Mouse (Mus musculus) intestine, postnatal 0 days (tissue): Measurements from ENCODE around the gene 4930579F01Rik. TPM values are rescaled to one million over a fixed set of nuclear protein-coding genes. Genes with fewer than 3 reads are reported as not detected.

Experiments
- ATAC-seq: fragments of 200-750 bp; cut with Nextera tagmentation; 2 replicates; pipeline ENCODE4 v1.8.0; 2017; ENCODE audit warnings: mild to moderate bottlenecking, moderate TSS enrichment, moderate library complexity
- H3K27ac ChIP-seq: fragments of 300-500 bp; sonication (generic); 2 replicates; pipeline ENCODE4 v1.5.1; 2014; ENCODE audit warnings: mild to moderate bottlenecking, low read depth, low read length, moderate library complexity
- H3K27me3 ChIP-seq: fragments of 300-500 bp; sonication (generic); replicated peaks from 2 replicates; pipeline ENCODE4 v1.6.1; 2014; ENCODE audit warnings: low read length, mixed read lengths; ENCODE audit not compliant: control insufficient read depth, insufficient read depth
- H3K36me3 ChIP-seq: fragments of 300-500 bp; sonication (generic); 2 replicates; pipeline ENCODE4 v1.6.1; 2014; ENCODE audit warnings: mild to moderate bottlenecking, moderate library complexity; ENCODE audit not compliant: control insufficient read depth, insufficient read depth
- H3K4me1 ChIP-seq: fragments of 300-500 bp; sonication (generic); replicated peaks from 2 replicates; pipeline ENCODE4 v1.6.1; 2014; ENCODE audit warnings: antibody characterized with exemption, low read length, mixed read lengths; ENCODE audit not compliant: control insufficient read depth, insufficient read depth
- H3K4me2 ChIP-seq: fragments of 300-500 bp; sonication (generic); replicated peaks from 2 replicates; pipeline ENCODE4 v1.6.1; 2014; ENCODE audit warnings: low read depth, mild to moderate bottlenecking, moderate library complexity
- H3K4me3 ChIP-seq: fragments of 300-500 bp; sonication (generic); 2 replicates; pipeline ENCODE4 v1.5.1; 2014; ENCODE audit warnings: low read depth, low read length
- H3K9ac ChIP-seq: fragments of 300-500 bp; sonication (generic); 2 replicates; pipeline ENCODE4 v1.6.1; 2014; ENCODE audit warnings: mild to moderate bottlenecking, low read depth, low read length
- H3K9me3 ChIP-seq: fragments of 300-500 bp; sonication (generic); 2 replicates; pipeline ENCODE4 v1.6.1; 2016; ENCODE audit warnings: mixed run types; ENCODE audit not compliant: control insufficient read depth
- CTCF ChIP-seq: sonication (generic); IDR thresholded peaks from 2 replicates; pipeline ENCODE4 v1.5.1; 2016; ENCODE audit warnings: low read depth, mild to moderate bottlenecking, control low read depth, antibody characterized with exemption, moderate library complexity
- WGBS: fragments of 180-500 bp; shearing (Covaris S2); extraction: QIAGEN DNeasy Blood & Tissue Kit; methylation state at CpG from one replicate; pipeline ENCODE4 v1.1.7; 2014; 5-methylcytosine and 5-hydroxymethylcytosine counted together
- polyA plus RNA-seq: library from polyadenylated mRNA; unstranded; fragments of >200 nt; fragmentation: Nextera tagmentation; extraction: Ambion mirVana; gene quantifications from 2 replicates; pipeline ENCODE4 v1.2.1, GENCODE M21; 2015

The 4930579F01Rik gene
- polyA plus RNA-seq, 1 experiment from 2014 or later, result 0.09 TPM

DNA sequence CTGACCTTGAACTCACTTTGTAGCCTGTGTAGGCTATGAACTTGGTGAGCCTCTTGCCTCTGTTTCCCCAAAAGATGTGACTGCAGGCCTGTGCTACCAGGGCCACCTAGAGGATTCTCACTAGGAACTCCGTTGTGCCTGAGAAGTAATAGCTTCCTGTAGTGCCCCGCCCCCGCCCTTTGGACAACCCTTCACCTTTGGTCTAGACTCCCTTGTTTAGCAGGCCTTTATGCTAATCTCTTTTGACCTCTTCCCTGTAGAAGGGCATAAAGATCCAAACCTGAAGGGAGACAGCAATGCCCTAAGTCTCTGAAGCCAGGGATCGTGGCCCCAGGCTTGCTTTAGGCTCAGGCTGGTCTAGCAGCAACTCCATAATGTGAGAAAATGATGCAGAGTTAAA is 28.9 kb upstream of the 4930579F01Rik start:
- Histone ChIP-seq H3K27me3 (no peaks in the 10 kb centered on the region), H3K9ac (no peak overlapping the region), H3K9me3 (no peaks in the 10 kb centered on the region), H3K4me3 (no peak overlapping the region), H3K4me2 (no peak overlapping the region), H3K4me1 (no peaks in the 10 kb centered on the region), H3K27ac (no peak overlapping the region), H3K36me3 (no peaks in the 10 kb centered on the region)
- peak; percentile 72 for ATAC-seq
- WGBS, result 53% methylated on average over 4 of the region's 4 CpGs
- no peak for TF ChIP-seq CTCF

DNA sequence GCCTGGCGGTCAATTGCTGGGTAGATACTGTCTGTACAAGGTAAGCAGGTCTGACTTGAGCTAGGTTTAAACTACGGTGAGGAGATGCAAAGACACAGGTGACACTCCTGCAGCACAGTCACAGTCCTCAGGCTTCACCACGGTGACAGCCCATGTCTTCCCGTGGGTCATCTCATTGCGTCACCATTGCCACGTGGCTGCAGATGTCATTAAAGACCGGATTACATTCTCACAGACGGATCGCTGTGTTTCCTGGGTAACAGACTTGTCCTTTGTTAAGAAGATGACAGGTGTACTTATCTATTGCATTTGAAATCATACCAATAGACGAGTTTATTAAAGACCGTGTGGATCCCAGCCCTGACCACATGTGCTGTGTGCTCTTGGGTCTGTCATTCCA is 27.5 kb upstream of the 4930579F01Rik start:
- no peak for TF ChIP-seq CTCF
- no peak overlapping the region for H3K4me2 ChIP-seq
- no peak overlapping the region for H3K9ac ChIP-seq
- H3K27ac ChIP-seq, result no peak overlapping the region
- H3K4me3 ChIP-seq, result no peak overlapping the region
- H3K27me3 ChIP-seq, result no peaks in the 10 kb centered on the region
- H3K36me3 ChIP-seq, result no peaks in the 10 kb centered on the region
- no peaks in the 10 kb centered on the region for H3K4me1 ChIP-seq
- no peaks in the 10 kb centered on the region for H3K9me3 ChIP-seq
- no peak for ATAC-seq
- 73% methylated on average over 11 of the region's 11 CpGs for WGBS

DNA sequence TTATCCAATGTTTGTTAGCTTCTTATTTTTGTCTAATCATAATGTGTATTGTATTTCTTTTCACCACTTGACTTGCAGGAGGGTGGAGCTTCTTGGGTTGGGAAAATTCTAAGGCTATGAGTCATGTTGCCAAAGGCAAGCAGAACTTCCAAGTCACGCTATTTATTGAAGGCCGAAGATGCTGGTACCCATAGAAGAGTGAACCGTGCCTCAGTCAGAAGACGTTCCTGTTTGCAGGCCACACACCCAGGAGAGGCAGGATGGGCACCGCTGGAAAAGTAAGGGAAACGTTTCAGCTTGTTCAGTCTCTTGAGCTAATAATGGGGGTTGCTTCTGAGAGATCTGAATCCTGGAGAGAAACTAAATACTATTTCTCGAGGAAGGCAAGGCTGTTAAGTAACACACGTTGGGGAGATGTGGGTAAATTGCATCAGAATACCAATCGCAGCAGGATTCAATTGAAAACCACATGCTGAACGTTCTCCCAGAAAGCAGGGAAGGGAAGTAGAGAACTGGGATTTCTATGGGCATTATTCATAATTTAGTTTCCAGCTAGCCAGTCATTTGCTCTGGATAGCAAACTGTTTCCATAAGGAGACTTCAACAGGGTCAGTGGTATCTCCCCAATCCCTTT is 24.1 kb upstream of the 4930579F01Rik start, which contains the start of gene Adh7:
TSS of gene Adh7 (plus strand) at position 130 of the 634 bp plus-strand sequence.
- no peak within 1 kb of the TSS for H3K4me2 ChIP-seq
- H3K4me1 ChIP-seq, result no peaks in the 10 kb centered on the region
- WGBS, result 82% methylated on average over 10 of the region's 10 CpGs
- H3K27ac ChIP-seq, result no peak within 1 kb of the TSS
- no peak within 1 kb of the TSS for H3K9ac ChIP-seq
- no peaks in the 10 kb centered on the region for H3K9me3 ChIP-seq
- no peaks in the 10 kb centered on the region for H3K27me3 ChIP-seq
- H3K4me3 ChIP-seq, result no peak within 1 kb of the TSS
- ATAC-seq, result no peak
- no peaks in the 10 kb centered on the region for H3K36me3 ChIP-seq
- no peak for TF ChIP-seq CTCF

DNA sequence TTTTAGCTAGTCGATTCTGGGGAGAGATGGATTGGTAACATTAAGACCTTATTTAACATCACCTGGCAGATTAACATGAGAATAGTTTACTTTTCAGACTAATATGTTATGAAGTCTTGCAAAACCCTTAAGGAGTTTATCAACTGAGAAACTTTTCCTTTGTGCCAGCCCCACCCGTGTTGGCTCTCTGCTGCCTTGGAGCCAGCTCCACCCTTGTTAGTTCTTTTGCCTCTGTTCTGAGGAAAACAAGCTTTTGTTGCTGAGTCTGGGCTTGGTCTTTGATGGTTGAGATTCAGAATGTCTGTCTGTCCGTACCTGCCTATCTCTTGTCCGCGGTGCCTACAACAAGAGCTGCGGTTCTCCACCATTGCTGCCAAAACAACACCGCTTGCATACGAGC is 22.5 kb upstream of the 4930579F01Rik start:
- no peaks in the 10 kb centered on the region for H3K27me3 ChIP-seq
- 78% methylated on average over 8 of the region's 8 CpGs for WGBS

DNA sequence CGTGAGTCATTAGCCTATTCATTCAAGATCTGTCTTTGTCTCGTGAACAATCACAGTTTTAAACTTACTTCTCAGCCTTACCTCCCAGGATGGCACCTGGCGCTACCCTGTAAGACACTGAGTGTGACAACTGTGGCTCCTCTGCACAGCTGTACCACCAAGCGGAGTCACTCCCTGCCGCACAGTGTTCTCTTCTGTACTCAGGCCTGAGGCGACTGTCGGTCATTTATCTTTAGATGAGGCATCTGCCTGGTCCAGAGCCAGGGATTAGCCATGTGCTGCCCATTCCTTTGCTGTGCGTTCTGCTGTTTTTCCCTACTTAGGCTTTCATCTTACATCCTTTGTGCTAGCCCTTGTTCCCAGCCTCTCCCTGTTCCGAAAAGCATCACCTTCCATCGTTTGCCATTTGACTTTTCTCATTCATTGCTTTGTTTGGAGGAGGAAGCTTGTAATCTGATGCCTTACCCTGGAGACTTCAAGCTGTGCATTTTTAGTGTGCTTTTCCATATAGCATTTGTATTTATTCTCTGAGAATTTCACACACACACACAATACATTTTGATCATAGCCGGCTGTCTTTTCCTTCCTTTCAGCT is 21.9 kb upstream of the 4930579F01Rik start:
- Histone ChIP-seq H3K4me1 (no peaks in the 10 kb centered on the region), H3K27me3 (no peaks in the 10 kb centered on the region), H3K9me3 (no peaks in the 10 kb centered on the region), H3K9ac (no peak overlapping the region), H3K4me2 (no peak overlapping the region), H3K27ac (no peak overlapping the region), H3K36me3 (no peaks in the 10 kb centered on the region), H3K4me3 (no peak overlapping the region)
- no peak for TF ChIP-seq CTCF
- ATAC-seq, result no peak
- WGBS, result 63% methylated on average over 11 of the region's 11 CpGs

More for the DNA sequence above, 22.5 kb upstream of the 4930579F01Rik start:
- no peaks in the 10 kb centered on the region for H3K9me3 ChIP-seq
- H3K9ac ChIP-seq, result no peak overlapping the region
- no peaks in the 10 kb centered on the region for H3K36me3 ChIP-seq
- TF ChIP-seq CTCF, result no peak
- no peak overlapping the region for H3K4me2 ChIP-seq
- ATAC-seq, result no peak
- H3K4me3 ChIP-seq, result no peak overlapping the region
- H3K4me1 ChIP-seq, result no peaks in the 10 kb centered on the region
- no peak overlapping the region for H3K27ac ChIP-seq

DNA sequence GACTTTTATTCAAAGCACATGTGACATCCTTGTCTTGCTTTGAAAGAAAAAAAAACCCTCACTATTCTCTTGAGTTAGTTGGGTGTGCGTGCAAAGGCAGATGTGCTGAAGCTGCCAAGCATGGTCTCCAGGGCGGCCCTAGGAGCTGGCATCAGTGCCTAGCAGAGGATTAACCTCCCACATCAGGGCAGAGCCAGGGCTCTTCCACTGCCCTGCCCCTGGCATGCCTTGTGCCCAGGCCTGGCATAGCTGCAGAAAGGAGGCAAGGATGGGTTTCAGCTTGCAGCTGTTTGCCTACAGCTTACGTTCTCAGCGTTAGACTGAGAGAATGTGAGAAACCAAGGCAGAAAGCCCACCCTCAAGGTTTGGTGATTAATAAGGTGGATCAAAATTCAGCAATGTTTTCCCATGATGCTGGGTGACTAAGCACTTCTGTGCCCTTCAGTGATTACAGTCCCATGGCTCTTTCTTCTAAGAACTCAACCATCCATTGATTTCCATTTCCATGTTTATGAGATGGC is 18.9 kb upstream of the 4930579F01Rik start:
- WGBS, result 93% methylated on average over 4 of the region's 4 CpGs
- H3K27ac ChIP-seq, result no peak overlapping the region
- no peak overlapping the region for H3K4me3 ChIP-seq
- no peaks in the 10 kb centered on the region for H3K9me3 ChIP-seq
- no peak overlapping the region for H3K4me2 ChIP-seq
- no peaks in the 10 kb centered on the region for H3K36me3 ChIP-seq
- H3K27me3 ChIP-seq, result no peaks in the 10 kb centered on the region
- no peaks in the 10 kb centered on the region for H3K4me1 ChIP-seq
- no peak overlapping the region for H3K9ac ChIP-seq
- ATAC-seq, result no peak
- TF ChIP-seq CTCF, result no peak
